Mouse (Mus musculus) C2C12 (cell line): ENCODE measurements around the gene Fxyd7. TPM values are rescaled to one million over a fixed set of nuclear protein-coding genes. Genes with fewer than 3 reads are reported as not detected.

Experiments
- H3K27me3 ChIP-seq: one replicate; pipeline ENCODE4 v1.6.1; 2011; ENCODE audit not compliant: control insufficient read depth, insufficient read depth, insufficient read length
- H3K36me3 ChIP-seq: one replicate; pipeline ENCODE4 v1.6.1; 2011; ENCODE audit not compliant: control insufficient read depth, insufficient read depth
- H3K4me3 ChIP-seq: one replicate; pipeline ENCODE4 v1.5.1; 2011; ENCODE audit warnings: mild to moderate bottlenecking, control low read depth; ENCODE audit not compliant: poor library complexity, insufficient read depth, severe bottlenecking
- H3K79me2 ChIP-seq: one replicate; pipeline ENCODE4 v1.6.1; 2011; ENCODE audit not compliant: control insufficient read depth, insufficient read depth
- H3K79me3 ChIP-seq: one replicate; pipeline ENCODE4 v1.6.1; 2011; ENCODE audit warnings: low read depth, control low read depth
- H3ac ChIP-seq: one replicate; pipeline ENCODE3; 2011; ENCODE audit warnings: low read depth; ENCODE audit not compliant: control insufficient read depth, insufficient read length
- CEBPB ChIP-seq: IDR thresholded peaks from one replicate; pipeline ENCODE4 v1.6.1; 2011; ENCODE audit warnings: low read depth, mild to moderate bottlenecking, control low read depth, moderate library complexity
- CTCF ChIP-seq: IDR thresholded peaks from one replicate; pipeline ENCODE4 v1.5.1; 2011; ENCODE audit not compliant: control insufficient read depth, insufficient read depth, insufficient read length
- FOSL1 ChIP-seq: IDR thresholded peaks from one replicate; pipeline ENCODE4 v1.8.0; 2011; ENCODE audit warnings: mild to moderate bottlenecking, low read length; ENCODE audit not compliant: poor library complexity, insufficient read depth, severe bottlenecking
- MAX ChIP-seq: IDR thresholded peaks from one replicate; pipeline ENCODE4 v1.6.1; 2011; ENCODE audit warnings: mild to moderate bottlenecking, control low read depth
- MYOD1 ChIP-seq: IDR thresholded peaks from one replicate; pipeline ENCODE4 v1.6.1; 2011; ENCODE audit warnings: low read depth; ENCODE audit not compliant: control insufficient read depth, insufficient read length
- MYOG ChIP-seq: IDR thresholded peaks from one replicate; pipeline ENCODE4 v1.6.1; 2011; ENCODE audit not compliant: control insufficient read depth, insufficient read length; ENCODE audit errors: extremely low read depth
- USF1 ChIP-seq: IDR thresholded peaks from one replicate; pipeline ENCODE4 v1.6.1; 2011; ENCODE audit warnings: low read depth, mild to moderate bottlenecking, control low read depth, moderate library complexity
- polyA plus RNA-seq: library from polyadenylated mRNA; unstranded; fragments of >200 nt; fragmentation: generic; extraction: Trizol; gene quantifications from one replicate; pipeline ENCODE4 v1.2.1, GENCODE M21; 2012; ENCODE audit warnings: missing spikeins

The Fxyd7 gene
- polyA plus RNA-seq, 1 experiment = not detected

- Histone ChIP-seq H3K79me3 (no peaks in the 10 kb centered on the region), H3K27me3 (no peaks in the 10 kb centered on the region), H3ac (no peak overlapping the region), H3K36me3 (no peaks in the 10 kb centered on the region), H3K79me2 (no peaks in the 10 kb centered on the region), H3K4me3 (no peak overlapping the region)
- no peak for TF ChIP-seq CTCF
- no peak for TF ChIP-seq MYOG
- TF ChIP-seq USF1 = no peak
- no peak for TF ChIP-seq MYOD1
- no peak for TF ChIP-seq CEBPB
- TF ChIP-seq MAX = no peak
- TF ChIP-seq FOSL1 = no peak
These were observed 19.5 kb downstream of the Fxyd7 start for GRCm38 (mm10) chr7:31031731-31032130.

- H3ac ChIP-seq = no peak overlapping the region
- no peaks in the 10 kb centered on the region for H3K27me3 ChIP-seq
- H3K79me2 ChIP-seq = no peaks in the 10 kb centered on the region
- TF ChIP-seq USF1 (no peak), CTCF (no peak), FOSL1 (no peak), MYOD1 (no peak), MAX (no peak), MYOG (no peak), CEBPB (no peak)
- H3K36me3 ChIP-seq = no peaks in the 10 kb centered on the region
- H3K79me3 ChIP-seq = no peaks in the 10 kb centered on the region
- H3K4me3 ChIP-seq = no peak overlapping the region
These were observed 20.6 kb downstream of the Fxyd7 start for GRCm38 (mm10) chr7:31030717-31031116.

DNA sequence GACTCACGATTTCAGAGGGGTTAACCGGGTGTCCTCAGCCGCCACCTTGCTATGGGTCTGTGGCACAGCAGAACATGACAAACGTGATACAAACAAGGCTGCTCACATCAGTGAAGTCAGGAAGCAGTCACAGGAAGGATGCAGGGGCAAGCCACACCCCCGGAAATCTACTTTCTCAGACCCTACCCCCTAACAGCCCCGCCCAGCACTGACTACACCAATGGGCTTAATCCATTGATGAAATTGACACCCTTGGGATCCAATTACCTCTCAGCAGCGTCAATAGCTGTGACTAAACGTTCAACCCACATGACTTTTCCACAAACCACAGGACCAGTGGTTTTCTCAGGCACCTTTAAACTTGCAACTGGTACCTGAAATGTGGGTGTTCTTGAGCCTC, 22.7 kb downstream of the Fxyd7 start:
- Histone ChIP-seq H3K27me3 (no peaks in the 10 kb centered on the region), H3K36me3 (no peaks in the 10 kb centered on the region), H3ac (no peak overlapping the region), H3K4me3 (no peak overlapping the region), H3K79me2 (no peaks in the 10 kb centered on the region), H3K79me3 (no peaks in the 10 kb centered on the region)
- TF ChIP-seq CEBPB (no peak), FOSL1 (no peak), CTCF (no peak), MYOG (no peak), USF1 (no peak), MYOD1 (no peak), MAX (no peak)

DNA sequence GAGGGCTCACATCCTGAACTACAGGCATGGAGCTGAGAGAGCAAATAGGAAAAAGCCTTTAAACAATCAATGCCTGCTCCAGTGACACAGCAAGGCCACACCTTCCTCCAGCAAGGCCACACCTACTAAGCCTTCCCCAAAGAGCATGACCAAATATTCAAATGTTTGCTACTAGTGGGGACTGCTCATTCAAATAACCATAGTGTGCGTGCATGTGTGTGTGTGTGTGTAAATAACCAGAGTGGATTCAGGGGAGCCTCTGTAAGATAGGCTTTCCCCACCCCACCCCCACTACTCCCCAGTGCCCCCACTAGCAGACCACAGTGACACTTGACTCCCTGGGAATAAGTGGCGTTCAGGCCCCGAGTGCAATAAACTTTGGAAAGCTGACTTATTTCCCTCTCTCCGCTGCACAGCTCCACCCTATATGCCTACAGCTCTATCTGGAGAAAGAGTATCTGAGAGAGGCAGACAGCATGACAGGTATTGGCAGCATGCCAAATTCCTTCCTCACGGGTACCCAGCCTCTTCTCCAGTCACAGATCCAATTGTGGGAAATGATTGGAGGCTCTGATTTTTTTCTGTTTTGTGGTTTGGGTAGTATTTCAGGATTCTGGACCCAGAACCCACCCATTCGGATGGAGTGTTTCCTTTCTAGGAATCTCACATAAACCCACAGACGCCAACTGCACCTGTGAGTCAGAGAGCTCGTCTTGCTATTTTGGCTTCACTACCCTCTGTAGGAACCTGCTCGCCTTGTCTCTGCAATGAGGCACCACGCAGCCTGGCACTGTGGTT, 34.0 kb downstream of the Fxyd7 start:
- Histone ChIP-seq H3ac (no peak overlapping the region), H3K79me2 (no peaks in the 10 kb centered on the region), H3K79me3 (no peaks in the 10 kb centered on the region), H3K36me3 (no peaks in the 10 kb centered on the region), H3K27me3 (no peaks in the 10 kb centered on the region), H3K4me3 (no peak overlapping the region)
- peak; percentile 80 for TF ChIP-seq MYOD1
- no peak for TF ChIP-seq MYOG

DNA sequence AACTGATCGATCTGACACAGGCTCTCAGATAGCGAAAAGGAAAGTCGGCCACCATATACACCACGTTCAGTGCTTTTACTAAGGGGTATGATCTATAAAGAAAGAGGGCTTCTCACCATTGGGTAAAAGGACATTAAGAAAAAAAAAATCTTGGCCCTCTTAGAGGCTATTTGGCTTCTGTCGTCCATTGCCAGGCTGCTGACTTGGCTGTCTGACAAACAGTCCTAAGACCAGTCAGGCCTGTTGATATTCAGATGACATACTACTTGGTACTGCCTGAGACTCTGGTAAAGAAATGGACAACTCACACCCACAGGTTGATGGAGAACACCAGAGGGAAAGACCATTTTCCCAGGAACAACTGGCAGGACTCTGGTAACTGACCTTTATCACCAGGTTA, 38.3 kb downstream of the Fxyd7 start:
- H3K79me3 ChIP-seq = no peaks in the 10 kb centered on the region
- TF ChIP-seq MYOD1 (no peak), FOSL1 (no peak), MYOG (no peak)

DNA sequence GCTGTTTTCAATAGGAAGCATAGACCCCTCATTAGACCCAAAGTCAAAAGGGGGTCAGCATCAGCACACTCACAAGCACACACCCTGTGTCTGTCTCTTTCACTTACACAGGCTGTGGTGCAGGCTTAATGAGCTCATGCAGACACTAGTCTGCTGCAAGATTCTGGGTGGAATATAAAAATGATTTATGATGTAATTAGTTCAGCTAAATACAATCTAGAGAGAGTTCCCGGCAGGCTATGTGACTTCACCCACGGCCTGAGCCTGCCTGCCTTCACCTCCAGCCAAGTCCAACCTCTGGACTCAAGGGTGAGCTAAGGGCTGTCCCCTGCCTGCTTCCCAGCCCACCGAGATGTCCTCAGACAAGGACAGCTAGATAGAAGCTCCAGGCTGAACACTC, 42.4 kb downstream of the Fxyd7 start:
- no peaks in the 10 kb centered on the region for H3K79me2 ChIP-seq
- H3K4me3 ChIP-seq = no peak overlapping the region
- H3K36me3 ChIP-seq = no peaks in the 10 kb centered on the region
- no peaks in the 10 kb centered on the region for H3K27me3 ChIP-seq
- no peaks in the 10 kb centered on the region for H3K79me3 ChIP-seq
- TF ChIP-seq USF1 = no peak
- no peak for TF ChIP-seq CEBPB
- TF ChIP-seq MYOG = no peak
- no peak for TF ChIP-seq FOSL1
- TF ChIP-seq MAX = no peak
- no peak for TF ChIP-seq MYOD1
- TF ChIP-seq CTCF = no peak
- H3ac ChIP-seq = no peak overlapping the region

More for the DNA sequence above, 38.3 kb downstream of the Fxyd7 start:
- Histone ChIP-seq H3K79me2 (no peaks in the 10 kb centered on the region), H3K27me3 (no peaks in the 10 kb centered on the region), H3ac (no peak overlapping the region), H3K36me3 (no peaks in the 10 kb centered on the region), H3K4me3 (no peak overlapping the region)
